Mouse (Mus musculus): ENCODE data around the gene Ctbs.

Gene Ctbs

DNA sequence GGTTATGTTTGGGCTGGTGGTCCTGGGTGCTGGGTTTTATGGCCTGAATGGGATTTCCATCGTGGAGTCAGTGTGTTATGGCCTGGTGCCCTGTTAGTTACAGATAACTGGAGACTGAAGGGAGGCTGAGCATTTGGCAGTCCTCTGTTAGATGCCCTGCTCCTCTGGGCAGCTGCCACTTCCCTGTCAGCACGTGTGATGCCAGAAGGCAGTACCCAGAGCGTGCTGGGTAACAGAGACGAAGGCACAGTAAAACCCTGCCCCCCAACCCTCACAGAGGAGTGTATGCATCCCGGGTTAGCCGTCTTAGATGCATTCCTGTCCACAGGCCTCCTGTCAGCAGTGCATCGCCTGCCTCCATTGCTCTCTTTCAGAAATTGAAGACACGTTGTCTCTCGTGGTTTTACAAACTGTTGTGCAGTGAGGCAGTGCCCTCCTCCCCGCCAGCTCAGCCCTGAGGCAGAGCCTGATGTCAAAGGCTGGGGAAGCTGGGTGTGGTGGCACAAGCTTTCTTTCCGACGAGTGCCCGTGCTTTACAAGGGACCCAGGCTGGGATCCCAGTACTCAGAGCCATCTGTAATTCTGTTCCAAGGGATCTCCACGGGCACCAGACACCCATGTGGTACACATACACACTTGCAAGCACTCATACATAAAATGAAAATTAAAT is 15.8 kb upstream of the Ctbs start:
- no peak for DNase-seq

- no peak for DNase-seq
Measured at GRCm38 (mm10) chr3:146434686-146435085, 14.9 kb upstream of the Ctbs start.

GRCm38 (mm10) chr3:146435533-146435932 is 14.1 kb upstream of the Ctbs start:
- DNase-seq = no peak

DNA sequence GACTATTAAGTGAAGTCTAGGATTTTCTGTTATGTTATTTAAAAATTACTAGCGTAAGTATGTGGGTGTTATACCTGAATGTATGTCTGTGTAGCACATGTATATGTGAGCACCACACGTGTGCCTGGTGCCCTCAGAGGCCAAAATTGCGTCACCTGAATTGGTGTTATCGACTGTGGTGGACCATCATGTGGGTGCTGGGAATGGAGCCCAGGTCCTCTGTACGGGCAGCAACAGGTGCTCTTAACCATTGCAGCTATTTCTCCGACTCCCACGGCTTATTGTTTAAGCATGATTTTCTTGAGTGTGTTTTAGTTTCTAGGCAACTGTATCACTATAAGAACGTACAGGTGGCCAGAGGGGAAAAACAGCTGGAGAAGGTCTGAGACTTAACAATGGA is 13.5 kb upstream of the Ctbs start:
- no peak for DNase-seq

DNA sequence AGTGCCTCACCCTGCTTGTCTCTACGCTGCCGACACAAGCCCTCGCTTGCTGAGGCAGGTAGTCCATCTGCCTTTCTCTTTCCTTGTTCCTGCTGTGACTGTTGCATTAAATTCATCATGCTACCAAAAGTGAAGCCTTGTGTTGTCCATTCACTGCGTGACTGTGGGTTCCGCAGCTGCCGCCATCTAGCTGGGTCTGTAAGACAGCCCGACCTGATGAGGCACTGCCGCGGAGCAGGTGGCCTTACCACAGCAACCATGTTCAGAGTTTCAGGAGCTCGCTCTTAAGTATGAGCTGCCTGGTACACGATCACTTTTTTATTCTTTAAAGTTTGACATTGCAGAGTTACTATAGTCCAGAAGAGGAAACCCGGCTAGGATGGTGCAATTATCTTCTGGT is 9.6 kb upstream of the Ctbs start:
- DNase-seq = no peak

DNA sequence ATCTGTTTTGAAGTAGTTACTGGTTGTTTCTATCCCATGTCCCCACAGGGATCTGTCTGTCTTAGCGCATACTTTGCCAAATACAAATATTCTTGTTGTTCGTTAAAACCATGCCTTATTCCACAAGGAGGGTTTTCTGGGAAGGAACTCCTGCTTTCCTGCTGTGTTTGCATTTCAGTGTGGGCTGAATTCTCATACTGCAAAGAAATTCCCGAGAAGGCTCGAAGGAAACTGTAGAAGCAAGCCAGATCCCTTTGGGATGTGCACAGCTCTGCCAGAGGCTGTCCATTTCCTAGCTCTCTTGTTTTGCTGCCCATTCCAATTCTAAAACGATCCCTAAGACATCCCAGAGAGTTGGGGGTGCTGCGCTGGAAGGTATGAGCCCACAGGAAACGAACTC is 9.2 kb upstream of the Ctbs start:
- no peak for DNase-seq

DNA sequence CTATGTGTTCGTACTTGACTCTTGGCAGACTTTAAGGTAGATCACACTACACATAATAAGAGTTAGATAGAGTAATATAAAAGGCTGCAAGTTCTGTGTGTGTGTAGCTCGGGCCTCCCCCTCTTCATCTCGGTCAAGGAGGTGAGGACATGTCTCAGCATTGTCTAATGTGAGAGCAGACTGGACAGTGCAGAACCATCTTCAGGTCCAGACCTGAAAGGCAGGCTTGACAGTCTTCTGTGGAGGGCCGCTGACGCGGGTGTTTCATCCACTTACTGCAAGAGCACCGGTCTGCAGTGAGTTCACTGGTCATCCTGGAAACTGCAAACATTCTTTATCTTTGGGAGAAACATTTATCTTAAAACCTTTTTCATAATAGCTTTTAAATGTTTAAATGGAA is 7.1 kb upstream of the Ctbs start:
- no peak for DNase-seq

DNA sequence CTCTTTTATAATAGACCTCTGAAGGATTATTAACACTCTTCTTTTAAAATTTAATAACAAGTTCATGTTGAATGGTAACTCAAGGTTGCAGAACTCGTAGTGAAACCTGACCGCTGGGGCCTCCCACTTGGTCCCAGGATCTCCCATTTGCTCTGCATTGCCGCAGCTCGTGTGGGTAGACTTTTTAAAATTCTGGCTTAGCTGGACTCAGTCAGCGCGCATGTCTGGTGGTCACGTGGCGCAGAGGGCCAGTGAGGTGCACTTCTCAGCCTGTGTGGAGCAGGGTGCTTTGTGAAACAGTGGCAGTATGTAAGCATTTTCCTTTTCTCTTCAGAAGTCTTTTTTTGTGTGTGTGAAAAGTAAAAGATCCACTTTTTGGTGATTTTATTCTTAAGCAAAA is 6.7 kb upstream of the Ctbs start:
- DNase-seq = peak; percentile 53

DNA sequence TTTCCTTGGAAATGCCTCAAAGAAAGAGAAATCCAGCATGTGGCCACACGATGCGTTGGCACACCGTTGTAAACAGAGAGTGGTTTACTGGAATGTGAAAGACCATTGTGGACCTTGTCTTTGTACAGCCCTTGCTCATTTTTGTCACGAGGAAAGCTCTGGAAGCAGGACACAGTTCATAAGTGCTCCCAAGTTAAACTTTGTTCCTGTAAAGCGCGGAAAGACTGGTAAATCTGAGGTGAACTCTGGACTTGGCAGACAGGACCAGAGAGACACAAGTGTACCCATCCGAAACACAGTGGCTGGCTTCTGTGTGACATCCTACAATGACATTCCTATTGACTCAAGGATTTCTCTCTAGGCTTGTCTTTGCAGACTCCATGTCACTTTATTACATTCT is 6.2 kb upstream of the Ctbs start:
- peak; percentile 67 for DNase-seq

- DNase-seq = no peak
Measured at GRCm38 (mm10) chr3:146444880-146445279, 4.7 kb upstream of the Ctbs start.

- no peak for DNase-seq
Measured at GRCm38 (mm10) chr3:146447156-146447555, 2.4 kb upstream of the Ctbs start.

DNA sequence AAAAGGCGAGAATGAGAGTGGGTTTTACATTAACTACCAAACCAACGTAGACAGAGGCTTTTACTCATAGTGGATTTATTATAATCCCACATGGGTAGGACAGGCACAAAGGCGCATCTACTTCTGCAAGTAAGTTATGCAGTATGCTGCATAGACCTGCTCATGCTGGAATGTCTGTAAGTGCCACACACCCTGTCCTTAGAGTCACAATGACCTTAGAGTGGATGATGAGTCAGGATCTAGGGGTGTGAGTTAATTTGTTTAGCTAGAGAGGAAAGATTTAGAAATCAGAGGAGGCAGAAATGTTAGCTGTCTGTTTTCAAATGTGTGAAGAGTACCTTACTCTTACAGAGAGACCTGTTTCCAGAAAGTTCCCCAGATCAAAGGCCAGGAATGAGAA is 2.0 kb upstream of the Ctbs start:
- DNase-seq = no peak

GRCm38 (mm10) chr3:146448372-146448771 is 1.2 kb upstream of the Ctbs start:
- no peak for DNase-seq

DNA sequence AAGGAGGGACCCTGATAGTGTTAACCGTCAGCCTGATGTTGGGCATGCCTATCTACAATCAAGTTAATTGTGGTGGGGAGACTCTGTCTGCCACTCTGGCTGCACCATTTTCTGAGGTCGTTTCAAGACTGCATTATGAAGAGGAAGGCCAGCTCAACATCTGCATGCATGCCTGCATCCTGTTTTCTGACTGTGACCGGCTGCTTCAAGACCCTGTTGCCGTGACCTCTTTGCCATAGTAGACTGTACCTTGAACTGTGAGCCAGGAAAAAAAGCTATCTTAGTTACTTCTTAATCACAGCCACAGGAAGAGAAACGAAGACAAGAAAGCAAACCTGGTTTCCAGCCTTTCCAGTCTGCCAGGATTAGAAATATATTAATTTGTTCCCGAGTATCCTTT is 626 bp upstream of the Ctbs start:
- peak; percentile 52 for DNase-seq

DNA sequence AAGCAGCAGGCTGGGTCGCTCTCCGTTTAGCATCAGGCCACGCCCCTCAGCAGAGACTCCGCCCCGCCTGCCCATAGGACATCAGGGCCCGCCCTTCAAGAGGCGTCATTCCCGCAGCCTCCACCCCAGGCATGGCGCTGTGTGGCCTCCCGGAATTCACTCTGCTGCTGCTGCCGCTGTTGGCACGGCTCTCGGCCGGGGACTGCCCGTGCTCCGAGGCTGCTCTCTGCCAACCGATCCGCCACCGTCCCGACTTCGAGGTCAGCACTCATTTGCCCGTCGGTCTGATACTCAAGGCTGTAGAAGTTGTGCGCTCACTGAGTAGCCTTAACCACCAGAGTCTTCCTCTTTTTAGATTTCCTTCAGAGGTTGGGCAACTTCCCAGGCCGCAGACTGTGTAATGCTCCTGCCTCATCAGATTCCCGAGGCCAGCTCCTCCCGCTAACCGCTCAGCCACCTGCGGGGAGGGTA is 811 bp downstream of the Ctbs start:
- DNase-seq = peak; percentile 96

DNA sequence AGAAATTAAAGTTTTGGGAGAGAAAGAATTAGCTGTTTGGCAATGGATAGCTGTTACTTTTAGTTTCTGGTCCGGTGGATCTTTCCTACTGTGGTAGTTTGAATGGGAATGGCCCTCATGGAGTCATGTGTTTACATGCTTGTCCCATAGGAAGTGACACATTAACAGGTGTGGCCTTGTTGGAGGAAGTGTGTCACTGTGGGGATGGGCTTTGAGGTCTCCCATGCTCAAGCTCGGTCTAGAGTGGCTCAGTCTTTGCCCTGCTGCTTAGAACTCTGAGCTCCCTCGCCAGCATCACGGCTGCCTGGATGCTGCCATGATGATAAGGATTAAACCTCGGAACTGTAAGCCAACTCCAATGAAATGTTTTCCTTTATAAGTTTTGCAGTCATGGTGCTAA is 1.8 kb downstream of the Ctbs start:
- DNase-seq = no peak

- DNase-seq = no peak
Measured at GRCm38 (mm10) chr3:146462939-146463338, 13.3 kb downstream of the Ctbs start.

DNA sequence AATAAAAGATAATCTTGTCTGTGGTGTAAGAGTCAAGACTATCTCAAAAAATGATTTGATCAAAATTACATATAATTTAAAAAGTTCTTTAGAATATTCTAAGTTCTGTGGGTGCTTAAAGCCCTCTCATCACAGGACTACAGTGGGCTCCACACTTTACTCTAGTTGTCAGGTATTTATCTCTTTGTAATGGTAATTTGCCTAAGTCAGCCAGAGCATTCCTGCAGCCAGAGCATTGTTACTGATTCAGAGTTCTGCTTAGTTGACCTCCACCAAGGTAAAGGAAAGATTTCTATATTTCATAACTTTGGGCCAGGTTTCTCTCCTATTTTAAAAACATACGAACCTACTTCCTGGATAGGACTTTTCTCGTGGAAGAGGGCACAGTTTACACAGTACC is 19.6 kb downstream of the Ctbs start:
- no peak for DNase-seq

DNA sequence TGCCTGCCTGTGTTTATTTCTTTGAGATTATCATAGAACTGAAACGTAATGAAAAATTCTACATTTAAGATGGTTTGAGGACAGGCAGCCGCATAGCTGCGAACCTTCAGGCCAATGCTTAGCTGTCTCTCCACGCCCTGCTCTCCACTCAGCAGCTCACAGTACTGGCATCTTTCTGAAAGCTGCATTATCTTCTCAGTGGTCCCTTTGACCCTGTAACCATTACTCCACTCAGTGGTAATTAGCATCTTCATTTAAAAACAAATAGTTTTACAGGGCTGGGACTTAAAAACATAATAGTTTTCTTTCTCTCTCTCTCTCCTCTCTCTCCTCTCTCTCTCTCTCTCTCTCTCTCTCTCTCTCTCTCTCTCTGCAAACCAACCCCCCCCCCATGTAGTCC is 23.1 kb downstream of the Ctbs start:
- DNase-seq = no peak

DNA sequence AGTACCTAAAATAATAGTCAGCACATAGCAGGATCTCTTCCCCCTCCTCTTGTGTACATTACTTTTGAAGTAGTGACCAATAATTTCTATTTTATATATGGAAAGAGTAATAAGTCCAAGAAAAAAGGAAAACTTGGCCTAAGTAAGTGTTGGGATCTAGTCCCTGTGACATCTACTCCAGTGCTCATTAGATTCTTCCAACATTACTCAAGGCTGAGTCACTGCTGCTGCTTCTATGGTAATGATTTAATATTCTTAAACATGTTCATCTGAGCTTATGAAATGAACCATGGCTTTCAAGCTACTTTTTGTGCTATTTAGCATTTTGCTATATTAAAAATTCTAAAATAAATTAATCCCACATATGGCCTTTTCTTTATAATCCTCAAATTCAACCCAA is 24.1 kb downstream of the Ctbs start:
- DNase-seq = no peak

DNA sequence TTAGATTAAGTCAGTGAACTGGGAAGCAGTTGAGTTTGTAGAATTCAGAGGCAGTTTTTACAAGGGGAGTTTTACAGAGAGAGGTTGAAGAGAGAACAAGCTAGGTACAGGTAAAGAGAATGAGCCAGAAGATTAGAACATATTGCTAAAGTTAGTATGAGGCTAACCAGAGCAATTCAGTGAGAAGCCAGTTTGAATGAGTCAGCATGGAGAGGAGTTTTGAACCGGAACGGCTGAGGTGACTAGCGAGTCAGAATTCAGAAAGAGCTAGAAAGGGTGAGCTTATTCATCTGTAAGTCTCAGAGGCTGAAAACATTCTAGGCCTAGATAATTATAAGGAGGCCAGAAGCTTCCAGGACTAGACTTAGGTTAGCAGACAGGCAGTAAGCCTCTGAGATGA is 24.8 kb downstream of the Ctbs start:
- no peak for DNase-seq

DNA sequence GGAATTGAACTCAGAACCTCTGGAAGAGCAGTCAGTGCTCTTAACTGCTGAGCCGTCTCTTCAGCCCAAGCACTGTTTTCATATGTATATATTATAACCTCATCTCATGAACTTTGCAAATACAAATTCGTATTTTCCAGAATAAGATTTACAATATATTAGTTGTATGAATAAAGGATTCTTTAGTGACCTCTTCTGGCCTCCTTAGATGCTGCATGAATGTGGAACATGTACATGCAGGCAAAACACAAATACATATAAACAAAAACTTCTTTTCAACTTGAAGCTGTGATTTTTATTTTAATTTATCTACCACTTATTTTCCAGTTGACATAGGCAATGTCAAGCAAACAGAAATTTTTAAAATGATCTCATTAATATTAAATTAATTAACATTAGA is 32.4 kb downstream of the Ctbs start:
- no peak for DNase-seq

DNA sequence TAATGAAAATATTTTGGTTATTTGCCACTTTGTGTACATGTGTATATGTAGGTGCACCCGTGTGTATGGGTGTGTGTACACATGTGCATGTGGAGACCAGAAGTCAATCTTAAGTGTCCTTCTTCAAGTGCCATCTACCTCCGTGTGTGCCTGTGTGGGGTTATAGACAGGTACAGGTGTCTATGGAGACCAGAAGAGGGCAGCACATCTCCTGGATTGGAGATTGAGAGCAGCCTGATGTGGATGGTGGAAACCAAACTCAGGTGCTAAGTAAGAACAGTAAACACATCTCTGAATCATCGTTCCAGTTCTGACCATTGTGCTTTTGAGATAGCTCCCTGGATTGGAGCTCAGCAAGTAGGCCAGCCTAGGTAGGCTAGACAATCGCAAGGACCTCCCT is 36.9 kb downstream of the Ctbs start:
- DNase-seq = no peak

DNA sequence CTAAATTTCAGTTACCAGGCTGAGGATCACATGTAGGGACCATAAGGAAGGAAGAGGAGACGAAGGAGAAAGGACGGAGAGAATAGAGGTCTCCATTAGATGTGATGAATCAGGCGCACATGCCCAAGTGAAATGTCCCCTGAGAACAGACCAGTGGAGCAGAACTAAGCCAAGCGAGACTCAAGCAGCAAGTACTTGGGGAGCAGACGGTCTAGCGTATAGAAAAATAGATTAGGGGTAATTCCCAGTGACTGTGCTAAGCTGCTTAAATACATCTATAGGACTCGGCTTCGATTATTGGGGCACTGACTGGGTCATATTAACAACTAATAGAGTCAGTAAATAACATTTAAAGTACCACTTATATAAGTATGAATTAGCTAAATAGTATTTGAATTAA is 45.3 kb downstream of the Ctbs start:
- DNase-seq = no peak

GRCm38 (mm10) chr3:146498989-146499388 is 49.4 kb downstream of the Ctbs start:
- DNase-seq = no peak
